Mouse (Mus musculus) heart, adult 11 months (tissue): ENCODE data around the gene Pik3ip1.

Source experiments
- DNase-seq: peaks from one replicate; pipeline ENCODE4 v3.0.0; 2022

The Pik3ip1 gene

DNA sequence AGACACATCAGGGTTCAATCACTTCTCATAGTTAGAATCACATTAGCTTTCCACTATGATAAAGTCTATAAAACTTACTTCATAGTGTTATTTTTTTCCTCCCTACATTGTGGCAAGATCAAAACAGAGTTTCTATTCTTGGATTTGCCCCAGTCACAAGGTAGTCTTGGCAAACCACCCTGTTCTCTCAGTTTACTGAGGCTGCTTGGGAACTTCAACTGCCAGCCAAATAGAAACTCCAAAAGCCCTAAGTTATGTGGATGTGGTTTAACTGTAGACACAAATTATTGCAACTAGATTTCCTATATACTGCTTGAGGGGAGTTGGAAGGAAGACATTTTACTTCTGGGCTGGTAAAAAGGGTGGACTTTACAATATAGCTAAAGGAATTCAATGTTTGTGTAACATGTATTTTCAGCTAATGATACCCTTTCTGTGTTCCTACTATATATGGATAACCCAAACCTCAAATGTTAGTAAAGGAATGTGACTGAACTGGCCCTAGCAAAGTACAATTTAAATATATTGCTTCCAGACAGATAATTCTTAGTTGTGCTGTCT, at the start of gene Pik3ip1:
TSS of gene Pik3ip1 (plus strand) at position 511 of the 561 bp plus-strand sequence.
- DNase-seq: peak; percentile 94

DNA sequence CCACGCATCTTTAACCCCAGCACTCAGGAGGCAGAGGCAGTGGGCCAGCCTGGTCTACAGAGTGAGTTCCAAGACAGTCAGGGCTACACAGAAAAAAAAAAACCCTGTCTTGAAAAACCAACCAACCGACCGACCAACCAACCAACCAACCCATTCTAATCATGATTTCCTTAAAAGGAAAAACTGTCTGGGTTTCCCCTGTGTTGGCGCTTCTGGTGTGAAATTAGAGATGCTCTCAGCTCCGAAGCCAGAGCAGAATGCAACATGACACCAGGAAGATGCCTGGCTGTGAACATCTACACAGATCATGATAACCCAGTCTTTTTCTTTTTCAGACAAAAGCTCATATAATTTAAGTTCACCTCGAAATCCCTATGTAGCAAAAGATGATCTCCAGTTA, 47.3 kb upstream of the Pik3ip1 start:
- peak; percentile 56 for DNase-seq

DNA sequence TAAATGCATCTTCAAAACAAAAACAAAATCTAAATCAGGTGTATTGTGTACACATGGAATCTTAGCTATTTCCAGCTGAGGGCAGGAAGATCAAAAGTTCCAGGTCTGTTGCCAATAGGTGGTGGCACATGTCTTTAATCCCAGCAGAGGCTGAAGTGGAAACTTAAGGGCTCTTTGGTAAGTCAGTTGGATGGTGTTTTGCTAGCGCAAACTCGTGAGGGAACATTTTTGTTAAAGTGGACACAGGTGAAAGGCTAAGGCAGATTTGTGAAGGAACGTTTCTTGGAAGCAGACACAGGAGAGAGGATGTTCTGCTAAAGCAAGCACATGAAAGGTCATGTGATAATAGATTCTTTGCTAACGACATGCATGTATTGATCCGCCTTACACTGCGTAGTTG, 46.6 kb upstream of the Pik3ip1 start:
- DNase-seq: peak; percentile 52

DNA sequence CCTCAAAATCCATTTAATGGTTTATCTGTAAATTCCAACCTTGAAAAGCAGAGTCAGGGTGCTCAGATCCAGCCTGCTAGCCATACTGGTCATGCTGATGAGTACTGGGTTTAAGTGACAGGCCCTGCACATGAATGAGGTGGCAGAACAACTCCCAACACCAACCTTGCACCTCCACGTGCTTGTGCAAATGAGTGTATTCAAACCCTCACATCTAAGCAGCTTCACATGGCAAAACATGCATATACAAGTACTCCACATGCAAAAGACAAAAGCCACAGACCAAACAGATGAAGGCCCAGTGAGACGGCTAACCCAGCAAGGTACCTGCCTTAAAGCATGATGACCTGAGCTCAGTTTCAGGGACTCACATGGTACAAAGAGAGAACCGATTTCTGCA, 44.3 kb upstream of the Pik3ip1 start:
- DNase-seq: peak; percentile 34

DNA sequence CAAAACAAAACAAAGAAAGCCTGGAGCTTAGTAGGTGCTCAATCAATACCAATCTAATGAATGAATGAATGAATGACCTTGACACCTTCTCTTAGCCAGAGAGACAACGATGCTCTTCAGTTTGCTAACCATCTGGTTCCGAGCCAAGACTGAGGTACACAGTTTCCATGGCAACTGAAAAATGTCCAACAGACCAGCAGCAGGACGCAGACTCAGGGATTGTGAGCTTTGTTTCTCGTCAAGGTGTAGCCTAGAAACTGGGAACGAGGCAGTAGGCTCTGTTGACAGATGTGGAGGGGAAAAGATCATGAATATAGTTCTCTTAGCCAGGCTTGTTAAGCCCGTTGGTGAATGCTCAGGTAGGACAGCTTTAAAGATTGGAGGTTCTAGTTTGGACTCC, 43.1 kb upstream of the Pik3ip1 start:
- peak; percentile 61 for DNase-seq

DNA sequence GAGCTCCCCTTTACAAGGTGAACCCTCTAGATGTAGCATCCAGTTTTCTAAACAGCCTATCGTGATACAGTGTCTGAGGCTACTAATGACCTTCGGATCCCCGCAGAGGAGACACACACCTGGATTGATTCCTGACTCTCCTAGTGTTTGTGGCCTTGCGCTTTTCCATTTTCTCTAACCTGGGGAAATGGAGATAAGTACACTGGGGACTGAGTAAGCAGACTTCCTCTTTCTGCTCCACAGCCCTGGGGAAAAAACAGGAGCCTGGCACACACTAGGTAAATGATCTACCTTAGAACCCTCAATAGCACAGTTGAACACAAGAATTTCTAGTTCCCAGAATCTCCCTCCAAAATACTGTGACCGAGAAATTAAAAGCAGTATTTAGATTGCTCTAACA, 42.3 kb upstream of the Pik3ip1 start:
- peak; percentile 83 for DNase-seq

DNA sequence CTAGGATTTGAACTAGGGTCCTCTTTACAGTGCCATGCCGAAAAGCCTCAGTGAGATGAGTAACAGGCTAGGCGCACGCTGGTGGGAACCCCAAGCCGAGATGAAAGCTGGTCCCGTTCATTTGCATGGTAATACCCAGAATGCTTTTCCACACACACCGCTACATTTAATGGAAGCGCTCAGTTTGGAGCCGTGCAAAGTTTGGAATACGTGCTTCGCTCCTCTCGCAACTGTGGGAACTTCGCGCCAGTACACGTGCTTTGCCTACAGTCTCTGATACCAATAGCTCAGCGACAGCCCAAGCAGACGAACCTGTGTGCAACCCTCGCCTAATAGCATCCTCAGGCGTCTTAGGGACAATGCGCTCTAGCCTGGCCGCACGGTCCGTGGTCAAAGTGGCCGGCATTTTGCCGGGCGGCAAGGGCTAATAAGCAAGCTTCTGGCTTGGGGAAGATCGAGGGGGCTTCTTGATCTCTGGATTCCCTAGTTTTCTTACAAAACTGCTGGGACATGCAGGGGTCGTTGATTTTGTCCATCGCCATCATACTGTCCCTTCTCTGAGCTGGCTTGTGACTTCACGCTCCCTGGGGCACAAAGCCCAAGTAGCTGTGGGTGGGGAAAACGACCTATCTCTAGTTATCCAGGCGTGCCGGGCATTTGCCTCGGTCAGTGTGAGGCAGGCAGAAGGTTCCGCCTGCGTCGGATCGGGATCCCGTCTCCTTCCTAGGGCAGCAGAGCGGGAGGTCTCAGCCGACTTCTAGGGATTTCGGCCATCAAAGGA, 41.5 kb upstream of the Pik3ip1 start, which contains the start of gene Patz1:
TSS of gene Patz1 (plus strand) at position 354 of the 781 bp plus-strand sequence.
- DNase-seq: peak; percentile 97

DNA sequence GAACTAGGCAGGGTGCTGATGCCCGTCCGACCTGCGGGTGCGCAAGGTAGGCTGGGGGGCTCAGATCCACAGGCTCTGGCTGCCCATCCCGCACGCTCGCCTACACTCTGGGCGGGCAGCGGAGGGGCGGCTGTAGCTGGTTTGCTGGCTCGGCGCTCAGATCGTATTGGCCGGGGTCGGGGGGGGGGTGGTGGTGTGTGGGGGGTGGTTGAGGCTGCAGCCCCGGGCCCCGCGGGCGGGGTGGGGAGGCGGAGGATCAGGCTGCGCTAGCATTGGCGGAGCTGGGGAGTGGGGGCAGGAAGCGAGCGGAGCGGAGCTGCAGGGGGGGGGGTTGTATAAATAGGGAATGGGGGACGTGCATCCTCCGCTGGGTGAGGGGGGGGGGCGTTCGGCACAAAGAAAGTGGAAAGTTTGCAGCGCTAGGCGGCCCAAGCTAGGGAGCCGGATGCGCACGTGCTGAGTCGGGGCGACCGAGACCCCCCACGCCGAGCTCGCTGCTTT, 40.8 kb upstream of the Pik3ip1 start:
- peak; percentile 99 for DNase-seq

DNA sequence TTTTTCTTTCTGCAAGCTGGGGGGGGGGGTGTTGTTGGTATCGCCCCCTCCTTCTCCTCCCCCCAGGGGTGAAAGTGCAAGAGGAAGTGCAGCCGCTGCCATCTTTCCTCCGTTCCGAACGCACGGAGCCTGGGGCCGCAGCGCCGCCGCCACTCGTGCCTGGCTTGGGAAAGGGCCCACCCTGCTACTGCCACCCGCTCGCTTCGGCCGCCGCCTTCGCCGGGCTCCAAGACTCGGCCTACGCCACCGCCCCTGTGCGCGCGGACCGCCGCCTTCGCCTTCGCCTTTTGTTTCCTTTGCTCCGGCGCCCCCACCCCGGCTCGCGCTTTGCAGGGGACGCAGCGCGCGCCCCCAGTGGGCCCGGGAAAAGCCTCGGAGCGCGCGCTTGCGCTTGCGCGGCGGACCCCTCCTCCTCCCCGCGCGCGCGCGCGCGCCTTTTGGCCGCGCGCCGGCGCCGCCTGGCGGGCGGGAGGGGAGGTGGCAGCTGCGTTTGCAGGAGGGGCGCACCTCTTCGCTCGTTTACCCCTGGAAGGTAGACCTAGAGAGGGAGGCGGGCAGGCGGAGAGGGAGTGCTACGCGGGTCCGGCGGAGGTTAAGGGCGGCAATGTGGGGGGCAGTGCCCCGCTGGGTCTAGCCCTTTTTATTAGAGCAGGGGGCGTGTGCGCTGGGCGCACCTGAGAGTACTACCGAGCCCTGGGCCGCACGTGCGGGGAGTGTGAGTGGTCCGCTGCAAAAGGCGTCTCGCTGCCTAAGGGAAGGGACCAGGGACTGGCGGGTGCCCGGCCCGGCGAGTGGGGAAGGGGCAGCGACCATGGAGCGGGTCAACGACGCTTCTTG, 40.2 kb upstream of the Pik3ip1 start:
- peak; percentile 99 for DNase-seq

DNA sequence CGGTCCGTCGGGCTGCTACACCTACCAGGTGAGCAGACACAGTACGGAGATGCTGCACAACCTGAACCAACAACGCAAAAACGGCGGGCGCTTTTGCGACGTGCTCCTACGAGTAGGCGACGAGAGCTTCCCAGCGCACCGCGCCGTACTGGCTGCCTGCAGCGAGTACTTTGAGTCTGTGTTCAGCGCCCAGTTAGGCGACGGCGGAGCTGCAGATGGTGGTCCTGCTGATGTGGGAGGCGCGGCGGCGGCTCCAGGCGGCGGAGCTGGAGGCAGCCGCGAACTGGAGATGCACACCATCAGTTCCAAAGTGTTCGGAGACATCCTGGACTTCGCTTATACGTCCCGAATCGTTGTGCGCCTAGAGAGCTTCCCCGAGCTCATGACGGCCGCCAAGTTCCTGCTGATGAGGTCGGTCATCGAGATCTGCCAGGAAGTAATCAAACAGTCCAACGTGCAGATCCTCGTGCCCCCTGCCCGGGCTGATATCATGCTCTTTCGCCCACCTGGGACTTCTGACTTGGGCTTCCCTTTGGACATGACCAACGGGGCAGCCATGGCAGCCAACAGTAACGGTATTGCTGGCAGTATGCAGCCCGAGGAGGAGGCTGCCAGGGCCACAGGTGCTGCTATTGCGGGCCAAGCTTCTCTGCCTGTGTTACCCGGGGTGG, 39.4 kb upstream of the Pik3ip1 start:
- DNase-seq: no peak

DNA sequence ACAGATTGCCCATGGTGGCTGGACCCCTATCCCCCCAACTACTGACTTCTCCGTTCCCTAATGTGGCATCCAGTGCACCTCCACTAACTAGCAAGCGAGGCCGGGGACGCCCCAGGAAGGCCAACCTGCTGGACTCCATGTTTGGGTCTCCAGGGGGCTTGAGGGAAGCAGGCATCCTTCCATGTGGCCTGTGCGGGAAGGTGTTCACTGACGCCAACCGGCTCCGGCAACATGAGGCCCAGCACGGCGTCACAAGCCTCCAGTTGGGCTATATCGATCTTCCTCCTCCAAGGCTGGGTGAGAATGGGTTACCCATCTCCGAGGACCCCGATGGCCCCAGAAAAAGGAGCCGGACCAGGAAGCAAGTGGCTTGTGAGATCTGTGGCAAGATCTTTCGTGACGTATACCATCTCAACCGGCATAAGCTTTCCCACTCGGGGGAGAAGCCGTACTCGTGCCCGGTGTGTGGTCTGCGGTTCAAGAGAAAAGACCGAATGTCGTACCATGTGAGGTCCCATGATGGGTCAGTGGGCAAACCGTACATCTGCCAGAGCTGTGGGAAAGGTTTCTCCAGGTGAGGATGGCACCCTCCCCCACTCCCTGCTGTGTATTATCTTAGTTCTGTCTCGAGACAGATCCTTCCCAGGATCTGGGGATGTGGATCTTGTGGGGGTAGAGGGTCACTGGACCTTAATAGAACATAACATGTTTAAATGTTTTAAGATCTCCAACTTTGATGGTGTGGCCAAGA, 38.7 kb upstream of the Pik3ip1 start:
- DNase-seq: peak; percentile 96

DNA sequence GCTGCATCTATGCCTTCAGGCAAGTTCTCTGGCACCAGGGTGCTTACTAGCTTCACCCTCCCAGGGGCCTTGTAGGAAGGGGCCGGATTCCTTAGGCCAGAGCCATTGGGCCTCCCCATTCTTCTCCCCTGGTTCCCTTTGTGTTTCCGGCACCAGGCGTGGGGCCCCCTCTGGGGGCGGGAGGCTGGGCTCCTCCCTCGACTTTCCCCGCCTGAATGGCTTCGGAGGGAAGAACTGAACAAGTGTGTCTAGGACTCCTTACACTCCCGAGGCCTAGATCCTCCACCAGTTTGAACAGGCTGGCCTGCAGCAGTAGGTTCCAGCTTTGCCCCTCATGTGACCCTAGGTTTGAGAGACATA, 38.2 kb upstream of the Pik3ip1 start:
- peak; percentile 96 for DNase-seq

DNA sequence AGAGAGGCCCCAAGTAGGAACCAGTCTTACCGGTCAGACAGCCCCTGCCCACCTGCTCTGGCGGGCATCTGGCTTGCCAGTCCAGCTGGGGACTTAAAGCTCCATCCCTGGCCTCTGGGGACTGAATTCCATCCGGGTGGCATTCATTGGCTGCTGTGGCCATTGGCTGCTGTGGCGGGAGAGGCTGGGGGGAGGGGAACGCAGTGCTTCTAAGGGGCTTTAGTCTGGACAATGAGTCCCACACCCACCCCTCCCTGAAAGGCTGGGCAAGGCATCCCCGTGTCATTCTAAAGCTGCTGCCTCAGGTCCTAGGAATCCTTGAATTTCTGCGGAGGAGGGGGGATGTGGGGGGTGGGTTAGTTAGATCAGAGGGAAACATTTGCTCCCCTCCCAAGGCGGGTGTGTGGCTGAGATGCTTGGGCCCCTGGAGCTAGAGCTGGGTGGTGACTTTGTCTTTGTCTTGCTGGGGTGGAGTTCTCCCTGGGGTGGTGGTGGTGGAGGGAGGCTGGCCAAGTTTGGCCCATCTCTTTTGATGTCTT, 37.4 kb upstream of the Pik3ip1 start:
- peak; percentile 95 for DNase-seq

DNA sequence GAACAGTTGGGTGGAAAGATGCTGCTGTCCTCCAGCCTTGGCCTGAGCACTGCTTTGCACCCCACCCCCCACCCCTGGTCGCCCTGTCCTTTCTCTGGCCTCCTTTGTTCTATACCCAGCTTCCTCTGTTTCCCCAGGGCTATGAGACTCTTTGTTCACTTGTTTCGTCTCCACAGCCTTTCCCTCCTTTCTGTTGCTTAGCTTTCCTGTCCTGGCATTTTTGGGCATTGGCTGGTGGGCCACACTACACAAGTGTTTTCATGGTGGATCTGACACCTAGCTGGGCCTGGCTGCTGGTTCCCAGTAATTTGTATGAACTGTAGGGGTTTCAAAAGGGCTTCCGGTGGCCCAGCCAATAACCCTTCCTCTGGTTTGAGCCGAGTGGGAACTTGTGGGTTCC, 36.8 kb upstream of the Pik3ip1 start:
- peak; percentile 67 for DNase-seq

DNA sequence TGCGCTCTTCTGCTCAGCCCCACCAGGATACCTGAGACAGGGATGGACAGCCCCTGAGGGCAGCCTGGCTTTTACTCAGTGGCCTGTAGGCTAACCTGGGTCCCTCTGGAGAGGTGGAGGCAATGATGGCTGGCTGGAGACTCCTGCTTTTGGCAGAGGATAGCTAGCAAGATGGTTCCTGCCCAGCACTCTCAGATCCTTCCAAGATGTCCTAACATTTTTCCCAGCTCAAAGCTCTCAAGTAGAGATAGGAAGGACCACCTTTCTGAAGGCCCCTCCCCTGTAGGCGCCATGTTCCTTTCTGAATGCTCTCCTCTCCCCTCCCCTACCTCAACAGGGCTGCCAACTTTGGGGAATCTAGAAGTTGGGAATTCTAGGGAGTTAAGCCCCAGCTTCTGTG, 35.6 kb upstream of the Pik3ip1 start:
- peak; percentile 84 for DNase-seq

DNA sequence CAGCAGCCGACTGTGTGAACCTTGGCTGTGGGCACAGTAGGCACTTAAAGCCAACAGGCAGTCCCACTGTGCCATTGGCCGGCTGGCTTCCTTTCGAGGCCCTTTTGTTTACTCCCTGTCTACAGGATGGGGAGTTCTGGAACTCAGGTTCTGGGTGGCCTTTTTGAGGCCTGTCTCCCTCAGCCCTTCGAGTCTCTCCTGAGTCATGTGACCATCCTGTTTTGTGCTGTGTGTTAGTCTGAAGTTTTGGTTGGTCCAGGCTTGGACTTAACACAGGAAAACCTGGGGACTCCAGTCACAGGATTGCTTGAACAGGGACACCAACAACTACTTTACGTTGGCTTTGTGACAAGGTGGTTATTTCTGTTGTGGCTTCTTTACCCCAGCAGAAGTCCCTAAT, 34.1 kb upstream of the Pik3ip1 start:
- peak; percentile 78 for DNase-seq

DNA sequence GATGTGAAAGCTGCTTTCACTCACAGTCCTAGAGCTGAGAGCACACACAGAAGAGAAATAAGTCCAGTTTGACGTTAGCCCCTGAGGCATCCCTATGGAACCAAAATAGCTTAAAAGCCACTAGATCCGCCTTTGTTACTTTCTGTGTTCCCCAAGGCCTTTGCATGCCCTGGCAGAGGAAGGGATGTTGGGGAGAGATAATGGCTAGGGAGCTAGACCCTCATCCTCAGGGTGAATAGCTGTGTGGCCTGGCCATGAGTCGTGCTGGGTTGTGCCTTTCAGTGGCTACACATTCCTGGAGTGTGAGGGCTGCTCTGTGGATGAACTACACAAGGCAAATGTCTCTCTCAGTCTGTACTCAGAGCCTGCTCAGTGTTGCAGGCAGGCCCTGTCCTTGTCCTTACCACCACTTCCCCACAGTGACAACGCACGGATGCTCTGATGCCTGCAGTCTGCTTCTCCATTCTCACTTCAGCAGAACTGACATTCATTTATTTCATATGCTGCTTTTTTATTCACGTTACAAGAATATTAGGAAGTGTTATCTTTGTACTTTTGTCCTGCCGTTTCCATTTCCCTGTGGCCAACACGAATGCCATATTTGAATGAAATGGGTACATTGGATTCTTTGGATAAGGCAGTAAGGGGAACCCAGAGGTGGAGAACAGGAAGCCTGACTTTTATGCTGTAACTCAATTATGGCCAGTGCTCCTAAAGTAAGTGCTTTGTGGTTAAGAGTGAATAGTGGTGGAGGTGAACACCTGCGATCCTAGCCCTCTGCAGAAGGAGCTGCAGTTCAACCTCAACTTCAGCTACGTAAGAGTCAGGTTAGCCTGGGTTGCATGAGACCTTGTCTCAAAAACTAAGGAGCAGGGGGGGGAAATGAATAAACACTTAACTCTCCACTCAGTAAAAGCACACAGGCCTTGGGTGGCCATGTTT, 32.1 kb upstream of the Pik3ip1 start:
- peak; percentile 79 for DNase-seq

DNA sequence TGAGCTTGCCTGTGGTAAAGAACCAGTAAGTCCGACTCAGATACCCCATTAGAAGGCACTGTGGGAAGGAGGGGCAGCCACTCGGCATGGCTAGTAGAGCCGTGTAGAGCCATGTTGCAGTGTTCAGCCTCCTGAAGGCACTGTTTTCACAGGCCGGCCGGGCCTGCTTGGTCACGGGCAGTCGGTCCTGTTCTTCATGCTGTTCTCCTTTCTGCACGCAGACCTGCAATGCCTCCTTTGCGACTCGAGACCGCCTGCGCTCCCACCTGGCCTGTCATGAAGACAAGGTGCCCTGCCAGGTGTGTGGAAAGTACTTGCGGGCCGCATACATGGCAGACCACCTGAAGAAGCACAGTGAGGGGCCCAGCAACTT, 31.4 kb upstream of the Pik3ip1 start:
- DNase-seq: no peak

DNA sequence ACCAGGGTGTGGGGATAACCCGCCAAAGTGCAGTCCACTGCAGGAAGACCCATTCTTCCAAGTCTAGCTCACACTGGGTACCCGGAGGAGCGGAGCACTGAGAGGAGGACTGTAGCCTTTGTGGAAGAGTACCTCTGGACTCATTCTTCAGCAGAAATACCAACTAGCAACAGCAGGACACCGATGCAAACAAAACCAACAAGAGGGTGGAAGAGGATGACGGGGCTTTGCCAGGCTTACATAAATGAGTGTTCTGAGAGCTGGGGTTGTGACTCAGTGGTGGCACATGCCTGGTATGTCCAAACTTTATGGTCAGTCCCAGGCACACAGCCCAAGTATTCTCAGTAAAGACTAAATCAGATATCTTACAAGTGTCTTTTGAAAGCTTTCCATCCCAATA, 29.1 kb upstream of the Pik3ip1 start:
- no peak for DNase-seq

DNA sequence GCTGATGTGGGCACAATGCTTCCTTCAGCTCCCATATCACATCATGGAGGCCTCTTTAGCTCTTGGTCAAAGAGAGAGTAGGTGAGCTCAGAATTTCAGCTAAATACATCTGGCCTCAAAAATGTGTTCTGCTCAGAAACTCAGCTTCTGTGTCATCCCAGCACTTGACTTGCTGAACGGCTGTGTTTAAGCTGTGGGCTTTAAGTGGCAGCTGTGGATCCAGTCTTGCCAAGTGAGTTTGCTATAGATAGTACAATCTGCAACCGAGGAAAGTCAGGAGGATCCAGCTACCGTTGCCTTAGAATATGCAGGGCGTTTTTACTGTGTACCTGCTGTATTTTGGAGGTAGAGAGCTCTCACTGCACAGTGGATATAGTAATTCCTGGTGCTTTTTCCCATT, 27.8 kb upstream of the Pik3ip1 start:
- no peak for DNase-seq

DNA sequence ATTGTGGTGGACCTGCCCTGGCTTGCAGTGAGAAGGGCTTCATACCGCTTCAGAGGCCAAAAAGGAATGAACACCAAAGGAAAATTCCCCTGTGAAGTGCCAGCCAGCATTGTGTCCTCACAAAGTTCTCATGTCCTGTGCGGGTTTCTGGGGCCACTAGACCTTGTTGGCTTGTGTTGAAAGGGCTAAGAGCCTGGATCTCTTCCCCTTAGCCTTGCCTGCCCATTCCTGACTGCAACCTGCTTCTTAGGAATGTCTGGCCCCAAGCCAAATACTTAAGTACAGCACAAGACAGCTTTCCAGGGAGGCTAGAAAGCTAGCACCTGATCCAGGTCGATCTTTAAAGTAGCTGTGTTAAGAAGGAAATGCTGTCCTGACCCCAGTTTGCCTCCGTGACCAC, 27.4 kb upstream of the Pik3ip1 start:
- no peak for DNase-seq
